Mouse (Mus musculus) hindbrain, embryonic 15.5 days (tissue): ENCODE data around the gene Gde1. TPM values are rescaled to one million over a fixed set of nuclear protein-coding genes. Genes with fewer than 3 reads are reported as not detected.

Source experiments
- ATAC-seq: fragments of 200-750 bp; cut with Nextera tagmentation; 2 replicates; pipeline ENCODE4 v1.8.0; 2017; ENCODE audit warnings: low read depth, moderate number of reproducible peaks, moderate TSS enrichment; ENCODE audit not compliant: low FRiP score
- H3K27ac ChIP-seq: fragments of 300-500 bp; sonication (generic); replicated peaks from 2 replicates; pipeline ENCODE4 v1.5.1; 2015; ENCODE audit warnings: mild to moderate bottlenecking, inconsistent platforms
- H3K27me3 ChIP-seq: fragments of 300-500 bp; sonication (generic); 2 replicates; pipeline ENCODE4 v1.6.1; 2015; ENCODE audit warnings: control low read depth, inconsistent platforms
- H3K36me3 ChIP-seq: fragments of 300-500 bp; sonication (generic); 2 replicates; pipeline ENCODE4 v1.6.1; 2015; ENCODE audit warnings: control low read depth, inconsistent platforms
- H3K4me1 ChIP-seq: fragments of 300-500 bp; sonication (generic); replicated peaks from 2 replicates; pipeline ENCODE4 v1.6.1; 2015; ENCODE audit warnings: control low read depth, inconsistent platforms
- H3K4me2 ChIP-seq: fragments of 300-500 bp; sonication (generic); 2 replicates; pipeline ENCODE4 v1.6.1; 2015; ENCODE audit warnings: moderate library complexity, mild to moderate bottlenecking, inconsistent platforms
- H3K4me3 ChIP-seq: fragments of 300-500 bp; sonication (generic); 2 replicates; pipeline ENCODE4 v1.5.1; 2015; ENCODE audit warnings: mild to moderate bottlenecking, inconsistent platforms
- H3K9ac ChIP-seq: fragments of 300-500 bp; sonication (generic); 2 replicates; pipeline ENCODE4 v1.6.1; 2015; ENCODE audit warnings: inconsistent platforms
- H3K9me3 ChIP-seq: fragments of 300-500 bp; sonication (generic); 2 replicates; pipeline ENCODE4 v1.6.1; 2016; ENCODE audit warnings: control low read depth, inconsistent platforms
- WGBS: fragments of 180-500 bp; shearing (Covaris S2); methylation state at CpG from one replicate; pipeline ENCODE4 v1.1.7; 2015; 5-methylcytosine and 5-hydroxymethylcytosine counted together
- polyA plus RNA-seq: library from polyadenylated mRNA; unstranded; fragments of >200 nt; fragmentation: Nextera tagmentation; extraction: Ambion mirVana; gene quantifications from 2 replicates; pipeline ENCODE4 v1.2.1, GENCODE M21; 2015

Gde1 gene
- polyA plus RNA-seq, result 209 and 212 TPM in 2 replicates

- Histone ChIP-seq H3K9ac (peak within 1 kb of the TSS; percentile 93), H3K4me1 (peaks cover 26% of the 10 kb centered on the region), H3K27me3 (no peaks in the 10 kb centered on the region), H3K4me2 (peak within 1 kb of the TSS; percentile 59), H3K4me3 (peak within 1 kb of the TSS; percentile 71), H3K27ac (peak within 1 kb of the TSS; percentile 91), H3K9me3 (no peaks in the 10 kb centered on the region), H3K36me3 (no peaks in the 10 kb centered on the region)
- ATAC-seq, result peak; percentile 94
- under 1% methylated on average over 65 of the region's 66 CpGs for WGBS
These were observed at the start of gene Gde1 for GRCm38 (mm10) chr7:118705101-118705961. Gde1 (minus strand) TSS chr7:118705778.

GRCm38 (mm10) chr7:118751625-118752024 is 46.0 kb upstream of the Gde1 start:
- H3K9ac ChIP-seq, result no peak overlapping the region
- H3K9me3 ChIP-seq, result no peaks in the 10 kb centered on the region
- no peak for ATAC-seq
- peaks cover 68% of the 10 kb centered on the region for H3K36me3 ChIP-seq
- no peak overlapping the region for H3K4me3 ChIP-seq
- H3K4me2 ChIP-seq, result no peak overlapping the region
- no peak overlapping the region for H3K27ac ChIP-seq
- no peaks in the 10 kb centered on the region for H3K4me1 ChIP-seq
- no peaks in the 10 kb centered on the region for H3K27me3 ChIP-seq
- WGBS, result 92% methylated on average over 7 of the region's 7 CpGs

GRCm38 (mm10) chr7:118749706-118750105 is 44.1 kb upstream of the Gde1 start:
- Histone ChIP-seq H3K36me3 (peaks cover 72% of the 10 kb centered on the region), H3K4me1 (no peaks in the 10 kb centered on the region), H3K27me3 (no peaks in the 10 kb centered on the region), H3K27ac (no peak overlapping the region), H3K9ac (no peak overlapping the region), H3K9me3 (no peaks in the 10 kb centered on the region), H3K4me2 (no peak overlapping the region), H3K4me3 (no peak overlapping the region)
- ATAC-seq, result no peak
- 88% methylated on average over 8 of the region's 8 CpGs for WGBS

- peak; percentile 84 for ATAC-seq
- H3K9me3 ChIP-seq, result no peaks in the 10 kb centered on the region
- 78% methylated on average over 12 of the region's 12 CpGs for WGBS
- no peak overlapping the region for H3K4me3 ChIP-seq
- H3K4me2 ChIP-seq, result no peak overlapping the region
- no peak overlapping the region for H3K9ac ChIP-seq
- peaks cover 65% of the 10 kb centered on the region for H3K36me3 ChIP-seq
- H3K27ac ChIP-seq, result no peak overlapping the region
- no peaks in the 10 kb centered on the region for H3K4me1 ChIP-seq
- H3K27me3 ChIP-seq, result no peaks in the 10 kb centered on the region
These were observed 42.5 kb upstream of the Gde1 start for GRCm38 (mm10) chr7:118747891-118748672.

- Histone ChIP-seq H3K27ac (no peak overlapping the region), H3K9me3 (no peaks in the 10 kb centered on the region), H3K9ac (no peak overlapping the region), H3K27me3 (no peaks in the 10 kb centered on the region), H3K36me3 (peaks cover 37% of the 10 kb centered on the region), H3K4me2 (no peak overlapping the region), H3K4me1 (peaks cover 14% of the 10 kb centered on the region), H3K4me3 (no peak overlapping the region)
- ATAC-seq, result no peak
- WGBS, result 93% methylated on average over 5 of the region's 5 CpGs
These were observed 39.2 kb upstream of the Gde1 start for GRCm38 (mm10) chr7:118744766-118745165.

GRCm38 (mm10) chr7:118742278-118742677 is 36.7 kb upstream of the Gde1 start:
- ATAC-seq, result no peak
- Histone ChIP-seq H3K27ac (no peak overlapping the region), H3K9ac (no peak overlapping the region), H3K4me3 (no peak overlapping the region), H3K4me1 (peaks cover 14% of the 10 kb centered on the region), H3K9me3 (no peaks in the 10 kb centered on the region), H3K4me2 (no peak overlapping the region), H3K36me3 (peaks cover 25% of the 10 kb centered on the region), H3K27me3 (no peaks in the 10 kb centered on the region)
- WGBS, result 85% methylated on average over 6 of the region's 6 CpGs

- no peaks in the 10 kb centered on the region for H3K9me3 ChIP-seq
- no peaks in the 10 kb centered on the region for H3K27me3 ChIP-seq
- peak overlapping the region; percentile 92 for H3K27ac ChIP-seq
- H3K9ac ChIP-seq, result peak overlapping the region; percentile 74
- H3K36me3 ChIP-seq, result peaks cover 21% of the 10 kb centered on the region
- H3K4me1 ChIP-seq, result peaks cover 14% of the 10 kb centered on the region
- peak overlapping the region; percentile 58 for H3K4me2 ChIP-seq
- H3K4me3 ChIP-seq, result peak overlapping the region; percentile 72
- peak; percentile 94 for ATAC-seq
- 3% methylated on average over 41 of the region's 41 CpGs for WGBS
These were observed 35.2 kb upstream of the Gde1 start for GRCm38 (mm10) chr7:118740532-118741338.

- Histone ChIP-seq H3K9me3 (no peaks in the 10 kb centered on the region), H3K27ac (peak within 1 kb of the TSS; percentile 92), H3K27me3 (no peaks in the 10 kb centered on the region), H3K36me3 (peaks cover 20% of the 10 kb centered on the region), H3K4me2 (peak within 1 kb of the TSS; percentile 58), H3K4me1 (peaks cover 14% of the 10 kb centered on the region), H3K4me3 (peak within 1 kb of the TSS; percentile 72), H3K9ac (peak within 1 kb of the TSS; percentile 74)
- ATAC-seq, result peak; percentile 80
- WGBS, result under 1% methylated on average over 15 of the region's 16 CpGs
These were observed 34.5 kb upstream of the Gde1 start, which contains the start of gene Vps35l for GRCm38 (mm10) chr7:118739975-118740531. Vps35l (plus strand) TSS chr7:118740226.

- Histone ChIP-seq H3K9me3 (no peaks in the 10 kb centered on the region), H3K4me3 (no peak overlapping the region), H3K9ac (no peak overlapping the region), H3K36me3 (peaks cover 23% of the 10 kb centered on the region), H3K27ac (no peak overlapping the region), H3K4me2 (no peak overlapping the region), H3K27me3 (no peaks in the 10 kb centered on the region), H3K4me1 (peaks cover 14% of the 10 kb centered on the region)
- 81% methylated on average over 1 of the region's 1 CpGs for WGBS
- ATAC-seq, result no peak
These were observed 33.2 kb upstream of the Gde1 start for GRCm38 (mm10) chr7:118738730-118739129.

- no peak overlapping the region for H3K9ac ChIP-seq
- no peaks in the 10 kb centered on the region for H3K4me1 ChIP-seq
- H3K4me2 ChIP-seq, result no peak overlapping the region
- no peak overlapping the region for H3K27ac ChIP-seq
- H3K36me3 ChIP-seq, result peaks cover 64% of the 10 kb centered on the region
- H3K4me3 ChIP-seq, result no peak overlapping the region
- H3K9me3 ChIP-seq, result no peaks in the 10 kb centered on the region
- ATAC-seq, result no peak
- 92% methylated on average over 13 of the region's 13 CpGs for WGBS
- no peaks in the 10 kb centered on the region for H3K27me3 ChIP-seq
These were observed 27.6 kb upstream of the Gde1 start for GRCm38 (mm10) chr7:118733225-118733624.

- no peaks in the 10 kb centered on the region for H3K27me3 ChIP-seq
- H3K9me3 ChIP-seq, result no peaks in the 10 kb centered on the region
- no peak overlapping the region for H3K4me3 ChIP-seq
- H3K4me1 ChIP-seq, result no peaks in the 10 kb centered on the region
- H3K9ac ChIP-seq, result no peak overlapping the region
- H3K36me3 ChIP-seq, result peaks cover 72% of the 10 kb centered on the region
- no peak for ATAC-seq
- H3K4me2 ChIP-seq, result no peak overlapping the region
- 89% methylated on average over 3 of the region's 3 CpGs for WGBS
- no peak overlapping the region for H3K27ac ChIP-seq
These were observed 26.2 kb upstream of the Gde1 start for GRCm38 (mm10) chr7:118731781-118732180.
